Mouse (Mus musculus) gonadal fat pad, adult 2 months (tissue): ENCODE results near the gene Bbs9. TPM values are rescaled to one million over a fixed set of nuclear protein-coding genes. Genes with fewer than 3 reads are reported as not detected.
"Not testable (repeated sequence)": the region's sequence is repeated elsewhere in the genome, so short reads cannot be mapped to it uniquely, and the experiment has no call there.

Experiments used
- DNase-seq: peaks from one replicate; pipeline ENCODE4 v3.0.0-alpha.2; 2012; ENCODE audit warnings: low read depth
- polyA plus RNA-seq: library from polyadenylated mRNA; depleted of rRNA; stranded (reverse); fragments of >200 nt; gene quantifications from 2 replicates; pipeline ENCODE4 v1.2.3, GENCODE M21; 2012; rRNA removed

Bbs9 gene
- polyA plus RNA-seq, 1 experiment: 17.6 TPM

DNA sequence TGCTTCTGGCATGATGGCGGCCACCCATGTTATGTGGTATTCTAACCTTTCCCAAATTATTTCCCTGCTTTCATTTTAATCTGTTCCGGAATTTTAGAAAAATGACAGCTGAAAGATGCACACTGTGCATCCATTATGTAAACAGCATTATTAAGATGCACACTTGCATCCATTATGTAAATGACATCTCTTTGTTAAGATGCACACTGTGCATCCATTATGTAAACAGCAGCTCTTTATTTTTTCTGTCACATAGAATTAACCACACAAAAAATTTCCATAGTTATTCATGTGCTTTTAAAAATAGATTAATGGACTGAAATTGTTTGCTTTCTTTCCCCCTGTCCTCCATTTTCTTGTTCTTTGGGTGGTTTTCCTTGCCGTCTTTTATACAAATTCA is 373.3 kb downstream of the Bbs9 start:
- no peak for DNase-seq

DNA sequence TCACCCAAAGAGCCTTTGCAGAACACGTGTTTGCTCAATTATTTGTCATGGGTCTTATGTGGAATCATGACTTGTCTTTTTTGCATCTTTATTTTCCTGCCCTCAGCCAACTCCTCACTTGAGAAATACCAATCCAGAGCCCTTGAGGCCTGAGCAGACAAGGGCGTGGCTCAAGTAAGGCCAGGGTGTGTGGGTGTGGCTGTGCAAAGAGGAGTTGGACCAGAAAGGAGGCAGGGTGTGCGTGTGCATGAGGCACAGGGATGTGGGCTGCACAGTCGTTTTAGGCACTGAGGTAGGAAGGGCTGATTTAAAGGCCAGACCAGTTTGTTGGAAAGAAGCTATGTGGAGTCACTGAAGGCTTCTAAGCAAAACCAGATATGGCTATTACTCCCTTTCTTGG is 373.7 kb downstream of the Bbs9 start:
- peak; percentile 12 for DNase-seq

DNA sequence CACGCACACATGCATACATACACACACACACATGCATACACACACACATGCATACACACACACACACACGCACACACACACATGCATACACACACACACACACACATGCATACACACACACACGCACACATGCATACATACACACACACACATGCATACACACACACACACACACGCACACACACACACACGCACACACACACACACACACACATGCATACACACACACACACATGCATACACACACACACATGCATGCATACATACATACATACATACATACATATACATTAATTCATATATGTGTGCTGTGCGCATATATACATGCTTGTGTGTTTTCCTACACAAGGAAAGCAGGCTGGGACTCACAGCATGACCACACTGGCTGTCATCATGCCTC is 393.6 kb downstream of the Bbs9 start:
- DNase-seq: not testable (repeated sequence)

GRCm38 (mm10) chr9:22870661-22871060 is 395.1 kb downstream of the Bbs9 start:
- DNase-seq: no peak

DNA sequence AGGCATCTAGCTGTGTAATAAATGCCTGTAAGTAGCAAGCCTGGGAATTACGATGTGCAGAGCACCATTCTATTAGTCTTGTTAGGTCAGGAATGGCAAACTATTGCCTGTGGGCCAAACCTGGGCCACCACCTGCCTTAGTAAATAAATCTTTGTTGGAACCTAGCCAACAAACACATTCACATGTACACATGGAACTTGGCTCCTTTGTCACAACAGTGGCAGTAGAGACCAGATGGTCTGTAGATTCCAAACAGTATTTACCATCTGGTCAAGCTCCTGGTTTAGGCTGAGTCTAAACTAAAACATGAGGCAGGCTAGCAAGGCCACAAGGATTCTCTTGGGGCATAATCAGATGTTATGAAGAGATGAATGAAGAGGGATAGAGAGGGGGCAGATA is 399.7 kb downstream of the Bbs9 start:
- DNase-seq: no peak

DNA sequence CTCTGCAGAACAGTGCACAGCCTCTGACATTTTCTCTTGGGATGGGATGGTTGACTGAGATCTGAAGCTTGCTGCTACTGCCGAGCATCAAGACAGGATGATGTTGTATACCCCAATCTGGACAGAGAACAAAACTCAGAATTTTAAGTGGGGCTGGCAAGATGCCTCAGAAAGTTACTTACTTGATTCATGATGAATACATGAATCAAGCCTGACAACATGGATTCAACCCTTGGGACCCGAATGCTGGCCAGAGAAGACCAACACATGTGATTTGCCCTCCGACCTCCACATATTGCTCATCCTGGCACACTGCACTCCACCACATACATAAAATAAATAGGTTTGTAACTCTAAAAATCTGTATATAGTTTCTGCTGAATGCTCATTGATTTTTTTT is 403.8 kb downstream of the Bbs9 start:
- no peak for DNase-seq

- no peak for DNase-seq
These were observed 410.8 kb downstream of the Bbs9 start for GRCm38 (mm10) chr9:22886351-22886750.

DNA sequence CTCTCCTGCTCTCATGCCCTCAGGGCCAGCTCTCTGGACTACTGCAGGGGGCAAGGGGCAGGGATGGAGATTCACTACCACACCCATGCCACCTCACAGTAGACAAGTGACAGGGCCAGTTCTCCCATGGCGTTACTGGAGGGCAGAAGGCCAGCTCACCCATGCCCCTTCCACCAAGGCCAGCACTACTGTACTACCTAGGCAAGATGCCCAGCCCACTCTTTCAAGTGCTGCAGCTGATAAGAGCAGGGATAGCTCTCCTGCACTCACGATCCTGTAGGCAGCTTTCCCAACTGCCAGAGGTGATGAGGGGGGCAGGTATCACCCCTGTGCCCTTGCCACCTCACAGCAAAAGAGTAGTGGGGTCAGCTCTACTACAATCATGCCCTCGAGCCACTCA is 429.9 kb downstream of the Bbs9 start:
- DNase-seq: no peak

- DNase-seq: no peak
These were observed 441.3 kb downstream of the Bbs9 start for GRCm38 (mm10) chr9:22916808-22917207.

DNA sequence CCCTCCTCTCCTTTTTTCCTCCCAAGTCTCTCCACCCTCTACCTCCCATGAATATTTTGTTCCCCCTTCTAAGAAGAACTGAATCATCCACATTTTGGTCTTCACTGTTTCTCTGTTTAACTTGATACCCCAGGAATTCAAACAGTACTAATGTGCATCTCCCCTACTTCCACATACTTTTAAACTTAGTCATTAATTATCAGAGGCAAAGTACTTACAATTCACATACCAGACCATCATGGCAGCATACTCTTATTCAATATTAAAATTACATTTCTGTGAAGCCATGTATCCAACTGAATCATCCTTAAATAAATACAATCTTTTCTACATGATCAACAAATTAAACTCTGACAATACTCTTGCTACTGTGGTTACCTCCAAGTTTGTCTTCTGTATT is 460.1 kb downstream of the Bbs9 start:
- DNase-seq: no peak

Other genes with a start within 250 kb of the Bbs9 start
- gene Zfp599, start 215.8 kb upstream of the Bbs9 start, polyA plus RNA-seq: 0.26 and 0.30 TPM in 2 replicates
- gene Zfp810, start 168.1 kb upstream of the Bbs9 start, polyA plus RNA-seq: 11.2 and 13.2 TPM in 2 replicates
- 1.6 and 1.9 TPM in 2 replicates for gene Anln, start 86.5 kb upstream of the Bbs9 start, polyA plus RNA-seq
- 2.0 and 2.9 TPM in 2 replicates for gene 9530077C05Rik, start 64.2 kb upstream of the Bbs9 start, polyA plus RNA-seq
- gene Gm17545, start 21.4 kb upstream of the Bbs9 start, polyA plus RNA-seq: not detected in 2 replicates
- 38.0 and 55.2 TPM in 2 replicates for gene Rp9, start 6.0 kb upstream of the Bbs9 start, polyA plus RNA-seq